Mouse (Mus musculus) gastrocnemius, adult 2 months (tissue): ENCODE results near the gene Usf2. TPM values are rescaled to one million over a fixed set of nuclear protein-coding genes. Genes with fewer than 3 reads are reported as not detected.
"Not testable (repeated sequence)": the region's sequence is repeated elsewhere in the genome, so short reads cannot be mapped to it uniquely, and the experiment has no call there.

Source experiments
- DNase-seq: peaks from one replicate; pipeline ENCODE4 v3.0.0; 2022
- H3K27ac ChIP-seq: fragments of 200-600 bp; 2 replicates; pipeline ENCODE4 v1.8.1; 2022; ENCODE audit warnings: mild to moderate bottlenecking
- H3K4me3 ChIP-seq: fragments of 200-600 bp; 2 replicates; pipeline ENCODE4 v1.8.1; 2022; ENCODE audit warnings: mild to moderate bottlenecking, moderate library complexity
- CTCF ChIP-seq: fragments of 200-600 bp; IDR thresholded peaks from 2 replicates; pipeline ENCODE4 v1.8.1; 2022; ENCODE audit warnings: antibody characterized with exemption, mild to moderate bottlenecking, moderate library complexity
- intact Hi-C: fragments of 180-260 bp; cut with DNase I; formaldehyde crosslinking; loops from one replicate; pipeline ENCODE4 v1.15.1; 2025
- total RNA-seq, 2 experiments: library from RNA; stranded (reverse); gene quantifications; 2 replicates each; pipeline ENCODE4 v1.2.3; 2021

Usf2 gene
- total RNA-seq, 2 experiments from 2014 or later: 85.9 to 102 TPM

DNA sequence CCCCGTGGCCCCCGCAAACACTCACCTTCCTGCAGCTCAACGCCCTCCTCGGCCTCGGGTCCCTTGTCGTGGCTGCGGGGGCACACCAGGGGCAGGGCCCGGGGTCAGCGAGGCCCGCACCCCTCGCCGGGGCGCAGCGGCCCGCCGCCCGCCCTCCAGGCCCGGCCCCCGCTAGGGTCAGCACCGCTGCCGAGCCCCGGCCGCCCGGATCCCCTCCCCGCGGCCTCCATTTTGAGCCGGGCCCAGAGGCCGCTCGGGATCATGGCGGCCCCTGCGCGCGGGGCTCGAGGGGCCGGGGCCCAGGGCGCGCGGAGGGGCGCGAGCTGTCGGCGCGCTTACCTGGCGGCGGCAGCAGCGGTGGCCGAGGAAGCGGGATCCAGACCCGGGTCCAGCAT, 249 bp downstream of the Usf2 start:
- intact Hi-C loops: loop anchor here (5.0 to 10.0 kb wide), 2 partner anchors 96 to 332 kb away; partner anchors contain the start of genes Cox6b1 and Fxyd7
- TF ChIP-seq CTCF: no peak
- H3K27ac ChIP-seq: peak overlapping the region; percentile 100
- peak overlapping the region; percentile 94 for H3K4me3 ChIP-seq
- peak; percentile 69 for DNase-seq

GRCm38 (mm10) chr7:30955584-30956356, 833 bp downstream of the Usf2 start:
- DNase-seq: peak; percentile 95
- peak; percentile 89 for TF ChIP-seq CTCF
- Histone ChIP-seq H3K27ac (peak overlapping the region; percentile 100), H3K4me3 (peak overlapping the region; percentile 94)
- intact Hi-C loops: loop anchor here (5.0 to 10.0 kb wide), 2 partner anchors 97 to 331 kb away; partner anchors contain the start of genes Cox6b1 and Fxyd7

- Histone ChIP-seq H3K27ac (peak overlapping the region; percentile 100), H3K4me3 (peak overlapping the region; percentile 94)
- no peak for TF ChIP-seq CTCF
- no peak for DNase-seq
- intact Hi-C loops: loop anchor here (5.0 to 10.0 kb wide), 2 partner anchors 97 to 330 kb away; partner anchors contain the start of genes Cox6b1 and Fxyd7
Observed at GRCm38 (mm10) chr7:30954971-30955520, 1.6 kb downstream of the Usf2 start.

DNA sequence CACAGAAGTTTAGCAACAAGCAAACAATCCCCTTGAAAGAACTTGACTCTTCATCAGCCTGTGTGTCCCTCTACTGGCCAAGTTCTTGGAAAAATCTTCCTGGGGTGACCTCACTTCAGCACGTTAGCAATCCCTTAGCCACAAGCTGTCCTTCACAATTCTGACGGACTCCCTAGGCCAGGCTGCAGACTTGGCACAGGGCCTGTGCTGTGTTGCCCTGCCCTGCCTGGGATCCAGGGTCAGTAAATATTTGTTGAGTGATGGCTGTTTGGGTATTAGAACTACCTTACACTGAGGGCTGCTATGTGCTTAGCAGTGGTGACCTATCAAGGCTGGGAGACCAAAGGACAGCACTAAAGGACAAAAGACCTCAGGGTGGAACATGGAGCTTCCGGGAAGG, 2.6 kb downstream of the Usf2 start:
- intact Hi-C loops: loop anchor here (10.0 kb wide), 1 partner anchor 329 kb away; the partner anchor contains the start of gene Cox6b1
- DNase-seq: peak; percentile 44
- no peak overlapping the region for H3K4me3 ChIP-seq
- H3K27ac ChIP-seq: peak overlapping the region; percentile 40
- TF ChIP-seq CTCF: no peak

DNA sequence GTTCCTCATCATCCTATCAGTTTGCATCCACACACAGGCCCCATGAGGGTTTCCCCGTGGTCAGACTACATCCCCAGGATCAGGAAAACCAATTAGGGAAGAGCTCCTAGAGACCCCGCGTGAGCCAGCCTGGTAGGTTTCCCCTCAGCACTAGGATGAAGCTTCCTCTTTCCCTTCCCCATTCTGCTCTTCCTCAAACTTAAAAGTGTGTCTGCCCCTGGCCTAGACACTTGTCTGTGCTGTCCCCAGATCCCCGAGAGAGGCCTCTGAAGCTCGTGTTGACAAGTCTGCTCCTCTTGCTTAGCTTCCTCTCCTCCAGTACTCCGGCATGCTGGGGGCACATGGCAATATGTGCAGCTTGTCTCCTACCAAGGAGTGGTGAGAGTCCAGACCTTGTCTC, 3.1 kb downstream of the Usf2 start:
- DNase-seq: no peak
- intact Hi-C loops: loop anchor here (10.0 kb wide), 1 partner anchor 329 kb away; the partner anchor contains the start of gene Cox6b1
- H3K4me3 ChIP-seq: no peak overlapping the region
- no peak overlapping the region for H3K27ac ChIP-seq
- TF ChIP-seq CTCF: no peak

- H3K27ac ChIP-seq: no peak overlapping the region
- H3K4me3 ChIP-seq: no peak overlapping the region
- intact Hi-C loops: loop anchor here (10.0 kb wide), 1 partner anchor 328 kb away; the partner anchor contains the start of gene Cox6b1
- no peak for TF ChIP-seq CTCF
- no peak for DNase-seq
Observed at GRCm38 (mm10) chr7:30952441-30953265, 4.0 kb downstream of the Usf2 start.

DNA sequence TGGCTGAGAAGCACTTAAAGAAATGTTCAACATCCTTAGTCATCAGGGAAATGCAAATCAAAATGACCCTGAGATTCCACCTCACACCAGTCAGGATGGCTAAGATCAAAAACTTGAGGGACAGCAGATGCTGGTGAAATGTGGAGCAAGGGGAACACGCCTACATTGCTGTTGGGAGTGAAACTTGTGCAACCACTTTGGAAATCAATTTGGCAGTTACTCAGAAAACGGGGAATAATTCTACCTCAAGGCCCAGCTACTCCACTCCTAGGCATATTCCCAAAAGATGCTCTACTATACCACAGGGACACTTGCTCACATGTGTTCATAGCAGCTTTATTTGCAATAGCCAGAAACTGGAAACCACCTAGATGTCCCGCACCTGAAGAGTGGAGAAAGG, 6.7 kb downstream of the Usf2 start:
- intact Hi-C loops: loop anchor here (10.0 kb wide), 1 partner anchor 325 kb away; the partner anchor contains the start of gene Cox6b1
- not testable (repeated sequence) for H3K27ac ChIP-seq, H3K4me3 ChIP-seq, DNase-seq

DNA sequence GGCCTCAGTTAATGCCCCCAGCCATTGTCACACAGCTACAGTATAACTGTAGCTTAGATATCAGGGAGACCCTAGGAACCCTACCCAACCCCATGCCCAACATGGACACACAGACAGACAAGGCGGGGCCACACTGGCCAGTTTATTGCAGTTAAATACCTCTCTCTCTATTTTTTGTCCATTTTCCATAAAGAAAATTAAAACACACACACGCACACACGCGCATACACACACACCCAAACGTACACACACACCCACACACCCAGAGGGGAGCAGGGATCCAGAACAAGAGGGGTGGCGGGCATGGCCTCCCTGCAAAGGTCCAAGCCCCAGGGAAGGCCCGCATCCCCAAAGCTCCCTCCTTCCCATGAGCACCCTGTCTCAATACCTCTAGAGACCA, 10.7 kb downstream of the Usf2 start:
- Histone ChIP-seq H3K4me3 (no peak overlapping the region), H3K27ac (no peak overlapping the region)
- DNase-seq: no peak
- intact Hi-C loops: no loop called here
- TF ChIP-seq CTCF: no peak

- H3K4me3 ChIP-seq, DNase-seq, intact Hi-C loops, H3K27ac ChIP-seq: not testable (repeated sequence)
Observed at GRCm38 (mm10) chr7:30945466-30945865, 11.1 kb downstream of the Usf2 start.

GRCm38 (mm10) chr7:30944706-30945105, 11.9 kb downstream of the Usf2 start:
- H3K4me3 ChIP-seq, H3K27ac ChIP-seq, DNase-seq, intact Hi-C loops: not testable (repeated sequence)

DNA sequence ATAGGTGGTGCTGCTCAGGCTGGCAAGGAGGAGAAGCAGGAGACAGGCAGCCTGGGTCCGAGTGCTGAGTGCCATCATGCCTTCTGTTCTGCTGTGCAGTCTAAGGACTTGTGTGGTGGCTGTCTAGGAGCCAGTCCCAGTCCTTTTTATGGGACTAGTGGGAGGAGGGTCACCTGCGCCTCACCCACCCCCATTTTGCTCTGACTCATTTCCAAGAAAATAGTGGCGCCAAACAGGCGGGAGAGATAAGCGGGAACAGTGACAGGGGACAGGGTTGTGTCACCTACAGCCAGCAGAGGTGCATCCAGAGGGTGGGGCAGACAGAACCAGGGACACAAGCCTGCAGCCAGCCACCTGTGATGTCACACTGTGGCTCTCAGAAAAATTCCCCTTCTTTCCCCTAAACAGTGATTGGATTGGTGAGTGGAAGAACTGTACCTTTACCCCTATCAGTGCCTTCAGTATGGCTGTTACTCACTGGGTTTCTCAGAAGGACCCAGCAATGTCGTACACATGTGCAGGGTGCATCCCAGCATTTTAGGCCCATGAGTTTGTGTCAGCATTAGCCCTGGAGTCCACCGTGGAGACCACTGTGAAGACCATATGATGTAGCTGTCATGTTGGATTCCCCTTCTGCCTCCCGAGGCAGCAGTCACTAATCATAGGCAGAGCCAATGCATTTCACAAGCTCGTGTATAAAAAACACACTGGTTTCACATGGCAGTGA, 12.5 kb downstream of the Usf2 start, which contains the start of gene Hamp:
Gene Hamp (minus strand): TSS at position 124 of the 727 bp plus-strand sequence.
- no peak for DNase-seq
- H3K4me3 ChIP-seq: no peak within 1 kb of the TSS
- intact Hi-C loops: no loop called here
- no peak within 1 kb of the TSS for H3K27ac ChIP-seq
- TF ChIP-seq CTCF: no peak

DNA sequence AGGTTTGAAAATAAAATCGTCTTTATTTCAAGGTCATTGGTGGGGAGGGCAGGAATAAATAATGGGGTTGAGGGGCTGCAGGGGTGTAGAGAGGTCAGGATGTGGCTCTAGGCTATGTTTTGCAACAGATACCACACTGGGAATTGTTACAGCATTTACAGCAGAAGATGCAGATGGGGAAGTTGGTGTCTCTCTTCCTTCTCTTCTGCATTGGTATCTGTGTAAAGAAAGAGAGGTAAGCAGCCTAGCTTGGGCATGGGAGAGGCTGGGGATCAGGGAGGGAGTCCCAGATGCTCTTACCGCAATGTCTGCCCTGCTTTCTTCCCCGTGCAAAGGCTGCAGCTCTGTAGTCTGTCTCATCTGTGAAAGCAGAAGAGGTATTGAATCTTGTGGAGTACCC, 14.2 kb downstream of the Usf2 start:
- DNase-seq, H3K27ac ChIP-seq, H3K4me3 ChIP-seq, intact Hi-C loops: not testable (repeated sequence)

DNA sequence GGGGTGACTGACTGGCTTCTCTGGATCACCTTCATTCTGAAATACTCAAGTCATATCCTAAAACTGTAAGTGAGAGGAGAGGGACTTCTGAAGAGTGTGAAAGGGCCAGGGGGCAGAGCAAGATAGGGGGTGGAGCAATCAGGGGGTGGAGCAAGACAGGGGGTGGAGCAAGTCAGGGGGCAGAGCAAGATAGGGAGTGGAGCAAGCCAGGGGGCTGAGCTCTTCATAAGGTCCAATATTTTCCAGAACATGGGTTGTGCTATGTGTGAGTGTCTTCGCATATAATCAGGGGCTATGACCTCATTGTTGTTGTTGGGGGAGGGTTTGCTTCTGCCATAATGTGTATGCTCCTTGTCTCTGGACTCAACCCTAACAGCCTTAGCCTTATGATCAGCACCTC, 16.5 kb downstream of the Usf2 start:
- intact Hi-C loops, DNase-seq, H3K27ac ChIP-seq, H3K4me3 ChIP-seq: not testable (repeated sequence)

DNA sequence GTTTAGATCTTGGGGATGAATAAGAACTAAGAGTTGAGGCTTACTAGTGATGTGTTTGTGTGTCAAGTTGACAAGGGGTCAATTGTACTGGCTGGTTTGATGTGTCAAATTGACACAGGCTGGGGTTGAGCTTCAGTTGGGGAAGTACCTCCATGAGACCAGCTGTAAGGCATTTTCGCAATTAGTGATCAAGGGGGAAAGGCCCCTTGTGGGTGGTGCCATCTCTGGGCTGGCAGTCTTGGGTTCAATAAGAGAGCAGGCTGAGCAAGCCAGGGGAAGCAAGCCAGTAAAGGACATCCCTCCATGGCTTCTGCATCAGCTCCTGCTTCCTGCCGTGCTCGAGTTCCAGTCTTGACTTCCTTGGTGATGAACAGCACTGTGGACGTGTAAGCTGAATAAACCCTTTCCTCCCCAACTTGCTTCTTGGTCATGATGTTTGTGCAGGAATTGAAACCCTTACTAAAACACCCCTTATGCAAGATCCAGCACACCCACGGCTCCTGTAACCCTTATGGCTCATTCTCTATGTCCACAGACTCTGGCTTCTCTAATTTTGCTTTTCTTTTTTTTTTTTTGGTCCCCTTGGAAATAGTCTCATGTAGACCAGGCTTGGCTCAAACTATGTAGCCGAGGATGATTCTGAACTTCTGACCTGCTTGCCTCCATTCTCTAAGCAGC, 21.0 kb downstream of the Usf2 start:
- intact Hi-C loops, H3K27ac ChIP-seq, H3K4me3 ChIP-seq: not testable (repeated sequence)

GRCm38 (mm10) chr7:30924581-30924980, 32.0 kb downstream of the Usf2 start, which contains the start of gene Hamp2:
Gene Hamp2, minus strand, starts transcription at chr7:30924681.
- intact Hi-C loops, H3K27ac ChIP-seq, DNase-seq, H3K4me3 ChIP-seq: not testable (repeated sequence)

More for the DNA sequence above, 21.0 kb downstream of the Usf2 start:
- not testable (repeated sequence) for DNase-seq
